Mouse (Mus musculus) heart, adult 18-20 months (tissue): ENCODE results near the gene Pde9a. TPM values are rescaled to one million over a fixed set of nuclear protein-coding genes. Genes with fewer than 3 reads are reported as not detected.
"Not testable (repeated sequence)": the region's sequence is repeated elsewhere in the genome, so short reads cannot be mapped to it uniquely, and the experiment has no call there.

Experiments
- DNase-seq, 2 experiments: peaks; one replicate each; pipeline ENCODE4 v3.0.0; 2021 to 2022; ENCODE audit warnings: mixed read lengths in 1 of 2
- long read RNA-seq, 2 experiments: library from polyadenylated mRNA; stranded (forward); transcript quantifications; one replicate each; pipeline ENCODE4 v2.0.0; 2021
- total RNA-seq, 2 experiments: library from RNA; stranded (reverse); gene quantifications; 2 replicates each; pipeline ENCODE4 v1.2.3; 2021

Pde9a gene
- total RNA-seq = 1 to 10 TPM; 3.4 to 3.8 TPM
- long read RNA-seq, experiment 1, partial matches to known transcripts = 0 of 1 reads
- long read RNA-seq, experiment 1, other reads (novel, unspliced or antisense) = 0 of 1 reads
- long read RNA-seq, experiment 2 = 0 reads

DNA sequence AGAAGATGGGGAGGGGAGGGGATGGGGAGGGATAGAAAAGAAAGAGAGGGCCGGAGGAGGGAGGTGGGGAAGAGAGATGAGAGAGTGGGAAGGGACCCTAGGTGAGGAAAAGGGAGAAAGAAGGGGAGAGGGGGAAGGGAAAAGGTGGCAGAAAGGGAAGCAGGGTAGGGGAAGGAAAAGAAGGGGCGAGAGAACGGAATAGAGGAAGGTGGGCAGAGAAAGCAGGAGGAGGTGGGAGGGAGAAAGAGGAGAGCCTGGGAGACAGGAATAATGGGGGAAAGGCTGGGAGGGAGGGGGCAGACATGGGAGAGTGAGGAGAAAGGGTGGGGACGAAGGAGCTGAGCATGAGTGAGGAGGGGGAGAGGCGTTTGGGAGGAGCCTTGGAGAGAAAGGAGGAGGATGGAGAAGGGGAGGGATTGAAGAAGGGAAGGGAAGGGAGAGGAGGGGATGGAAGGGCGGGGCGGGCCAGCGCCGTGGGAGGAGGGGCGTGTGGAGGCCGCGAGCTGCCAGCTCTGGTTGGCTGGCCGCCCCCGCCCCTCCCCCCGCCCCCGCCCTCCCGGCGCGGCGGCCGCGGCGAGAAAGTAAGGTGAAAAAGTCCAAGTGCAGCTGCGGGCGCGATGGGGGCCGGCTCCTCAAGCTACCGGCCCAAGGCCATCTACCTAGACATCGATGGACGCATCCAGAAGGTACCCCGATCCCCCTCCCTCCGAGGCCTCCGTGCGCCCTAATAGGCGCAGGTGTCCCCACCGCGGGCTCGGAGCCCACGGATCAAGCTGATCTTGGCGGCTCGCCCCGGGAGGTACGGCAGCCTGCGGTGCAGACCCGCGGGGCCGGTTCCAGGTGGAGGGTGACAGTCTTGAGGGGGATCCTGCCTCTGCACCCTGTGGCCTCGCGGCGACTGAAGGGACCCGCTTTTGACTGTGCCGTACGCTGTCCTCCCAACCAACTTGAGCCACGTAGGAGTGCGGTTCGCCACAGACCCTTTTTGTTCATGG, at the start of gene Pde9a:
Gene Pde9a (plus strand): TSS at position 540 of the 995 bp plus-strand sequence.
- peak; percentile 68 to 69 for DNase-seq

- DNase-seq = no peak
Measured at GRCm38 (mm10) chr17:31339769-31340168, 46.2 kb upstream of the Pde9a start.

DNA sequence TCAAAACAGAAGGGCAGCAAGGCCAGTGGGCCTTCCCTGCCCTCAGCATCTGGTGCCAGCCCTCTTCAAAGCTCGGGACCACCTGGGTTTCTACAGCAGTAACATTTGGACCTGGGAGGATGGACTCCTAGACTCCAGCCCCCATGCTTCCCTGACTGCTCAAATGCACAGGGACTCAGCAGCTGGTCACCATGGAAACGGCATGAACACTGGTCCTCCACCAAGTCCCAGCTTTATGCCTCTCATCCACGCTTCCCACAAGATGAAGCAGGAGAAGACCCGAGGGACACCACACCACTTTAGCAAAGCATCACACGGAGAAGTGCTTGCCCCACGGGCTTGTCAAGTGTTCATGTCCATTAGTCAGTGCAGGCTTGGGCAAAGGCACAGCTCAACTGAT, 43.8 kb upstream of the Pde9a start:
- DNase-seq = no peak

DNA sequence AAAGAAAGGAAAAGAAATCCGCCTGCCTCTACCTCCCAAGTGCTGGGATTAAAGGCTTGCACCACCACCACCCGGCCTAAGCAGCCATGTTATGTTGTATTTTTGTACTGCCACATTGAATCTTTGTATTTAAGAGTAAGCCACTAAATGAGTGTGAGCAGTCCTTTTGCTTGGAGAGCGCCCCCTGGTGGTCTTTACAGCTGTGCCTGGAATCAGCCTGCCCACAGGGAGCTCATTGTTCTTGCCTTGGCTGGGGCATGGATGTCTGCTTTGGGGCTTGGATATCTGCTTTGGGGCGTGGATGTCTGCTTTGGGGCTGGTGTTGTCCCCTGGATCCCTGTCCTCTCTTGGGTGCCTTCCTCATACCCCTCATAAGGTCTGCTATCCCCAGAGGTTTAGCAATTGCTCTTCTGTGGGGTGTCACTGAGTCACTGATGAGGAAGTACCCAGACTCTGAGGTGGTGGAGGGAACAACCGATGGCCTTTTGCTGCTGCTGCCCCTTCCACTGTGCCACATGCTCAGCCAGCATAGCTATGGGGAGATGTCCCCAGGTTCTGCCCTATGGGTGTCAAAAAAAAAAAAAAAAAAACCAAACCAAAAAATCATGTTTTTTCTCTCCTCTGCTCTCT, 41.7 kb upstream of the Pde9a start:
- DNase-seq = peak; percentile 59 to 89

- DNase-seq = no peak
Measured at GRCm38 (mm10) chr17:31344816-31345215, 41.2 kb upstream of the Pde9a start.

GRCm38 (mm10) chr17:31348129-31348528, 37.9 kb upstream of the Pde9a start:
- DNase-seq = no peak

GRCm38 (mm10) chr17:31349388-31349787, 36.6 kb upstream of the Pde9a start:
- no peak for DNase-seq

DNA sequence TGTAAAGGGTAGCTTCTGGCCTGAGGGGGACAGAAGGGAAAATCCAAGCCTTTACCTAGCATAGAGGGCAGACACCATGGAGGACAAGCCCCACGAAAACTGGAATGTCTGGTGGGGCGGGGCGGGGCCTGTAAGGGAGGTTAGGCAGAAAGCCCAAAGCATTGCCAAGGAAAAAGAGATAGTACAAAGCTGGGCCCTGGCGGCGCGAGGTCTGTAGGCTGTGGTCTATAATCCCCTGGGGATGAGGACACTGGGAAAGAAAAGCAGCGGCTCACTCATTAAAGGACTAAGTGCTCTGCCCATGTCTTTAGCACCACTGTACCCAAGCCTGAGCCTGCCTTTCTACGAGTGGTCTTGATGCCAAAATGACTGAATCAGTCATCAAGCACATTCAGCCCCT, 34.0 kb upstream of the Pde9a start:
- DNase-seq = no peak

- DNase-seq = no peak
Measured at GRCm38 (mm10) chr17:31353255-31353654, 32.8 kb upstream of the Pde9a start.

- DNase-seq = not testable (repeated sequence)
Measured at GRCm38 (mm10) chr17:31354684-31355083, 31.3 kb upstream of the Pde9a start.

DNA sequence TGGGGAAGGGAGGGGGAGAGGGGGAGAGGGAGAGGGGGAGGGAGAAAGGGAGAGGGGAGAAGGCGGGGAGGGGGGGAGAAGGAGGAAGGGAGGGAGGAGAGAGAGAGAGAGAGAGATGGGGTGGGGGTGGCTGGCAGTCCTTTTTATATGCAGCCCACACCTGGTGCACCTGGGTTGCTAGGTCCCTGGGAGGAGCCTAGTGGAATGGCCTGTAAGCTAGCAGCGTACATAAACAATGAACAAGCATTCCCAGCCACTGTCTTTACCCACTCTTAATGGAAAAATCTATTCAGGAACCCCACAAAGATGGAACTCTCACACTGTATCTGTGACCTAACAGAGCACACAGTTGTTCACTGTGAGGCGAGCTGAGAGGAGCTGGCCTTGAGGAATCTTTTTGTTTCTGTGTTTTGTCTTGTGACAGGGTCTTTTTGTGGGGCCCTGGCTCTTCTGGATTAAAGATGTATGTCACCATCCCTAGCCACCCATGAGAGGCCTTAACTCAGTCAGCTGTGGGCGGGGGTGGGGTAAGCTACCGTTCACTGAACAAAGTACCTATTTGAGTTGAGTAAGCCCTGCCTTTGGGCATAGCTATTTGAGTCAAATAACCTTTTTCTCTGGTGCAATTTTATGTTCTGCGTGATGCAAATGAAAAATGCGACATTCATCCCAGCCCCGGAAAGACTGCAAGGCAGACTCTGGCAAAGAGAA, 30.1 kb upstream of the Pde9a start:
- DNase-seq = no peak

DNA sequence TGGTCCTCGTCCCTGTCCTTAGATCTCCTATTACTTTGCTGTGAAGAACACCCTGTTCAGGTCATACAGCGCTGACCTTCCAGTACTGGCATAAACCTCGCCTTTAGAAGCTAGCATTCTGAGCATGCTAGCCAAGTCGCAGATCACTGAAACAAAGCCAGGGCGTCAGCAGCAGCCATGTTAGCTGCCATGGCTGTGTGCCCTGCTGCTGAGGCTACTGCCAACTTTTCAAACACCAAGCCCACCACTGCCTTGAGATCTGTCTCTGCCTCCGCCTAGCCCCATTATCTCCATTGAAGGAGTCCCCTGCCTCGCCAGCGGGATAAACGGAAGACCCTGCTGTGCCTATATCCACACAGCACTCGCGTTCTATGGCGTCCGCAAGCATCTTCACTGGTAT, 25.4 kb upstream of the Pde9a start:
- peak in 1 of 2 experiments; percentile 53 for DNase-seq

DNA sequence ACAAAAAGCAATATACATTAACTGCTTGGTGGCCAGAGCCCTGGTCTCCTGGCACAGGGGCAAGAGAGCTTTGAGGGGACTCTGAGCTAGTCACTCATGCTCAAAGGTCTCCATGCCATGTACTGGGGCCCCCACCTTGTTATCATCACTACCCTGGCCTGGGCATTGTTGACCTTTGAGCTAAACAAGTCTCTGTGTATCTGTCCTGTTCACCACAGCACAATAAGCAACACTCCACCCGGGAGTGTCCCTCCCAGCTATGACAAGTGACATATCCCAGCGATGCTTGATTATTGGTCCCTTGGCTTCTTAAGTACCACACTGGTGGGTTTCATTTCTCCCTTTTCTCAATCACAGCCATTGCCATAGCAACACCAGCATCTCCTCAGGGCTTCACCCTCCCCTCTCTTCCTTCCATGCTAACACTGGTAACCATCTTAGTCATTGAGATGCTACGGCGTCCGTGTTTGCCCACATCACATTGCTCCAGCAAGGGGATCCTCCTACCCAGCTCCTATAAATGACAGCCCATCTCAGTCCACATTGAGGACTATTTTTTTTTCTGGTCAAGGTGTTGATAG, 20.3 kb upstream of the Pde9a start:
- DNase-seq = no peak

DNA sequence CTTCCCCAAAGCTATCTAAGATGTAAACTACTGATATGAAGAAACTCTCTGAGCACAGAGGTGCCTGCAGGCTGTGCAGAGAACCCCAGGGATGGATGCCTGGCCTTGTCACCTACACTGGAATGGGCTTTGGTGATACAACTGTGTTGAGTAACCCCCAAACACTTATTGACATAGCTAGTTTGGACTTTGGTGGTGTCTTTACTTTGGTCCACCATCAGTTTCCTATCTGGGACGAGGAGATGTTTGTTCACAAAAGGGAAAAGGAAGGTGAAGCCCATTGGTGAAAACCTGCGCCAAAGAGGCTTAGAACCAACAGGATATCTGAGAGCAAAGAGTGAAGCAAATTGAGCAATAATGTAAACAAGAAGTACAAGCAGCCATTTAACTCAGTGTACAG, 15.8 kb upstream of the Pde9a start:
- DNase-seq = no peak

GRCm38 (mm10) chr17:31370931-31371330, 15.1 kb upstream of the Pde9a start:
- no peak for DNase-seq

- peak; percentile 62 to 83 for DNase-seq
Measured at GRCm38 (mm10) chr17:31377961-31378360, 8.0 kb upstream of the Pde9a start.

GRCm38 (mm10) chr17:31378361-31378761, 7.6 kb upstream of the Pde9a start:
- peak; percentile 16 to 49 for DNase-seq

GRCm38 (mm10) chr17:31379086-31379485, 6.9 kb upstream of the Pde9a start:
- no peak for DNase-seq

DNA sequence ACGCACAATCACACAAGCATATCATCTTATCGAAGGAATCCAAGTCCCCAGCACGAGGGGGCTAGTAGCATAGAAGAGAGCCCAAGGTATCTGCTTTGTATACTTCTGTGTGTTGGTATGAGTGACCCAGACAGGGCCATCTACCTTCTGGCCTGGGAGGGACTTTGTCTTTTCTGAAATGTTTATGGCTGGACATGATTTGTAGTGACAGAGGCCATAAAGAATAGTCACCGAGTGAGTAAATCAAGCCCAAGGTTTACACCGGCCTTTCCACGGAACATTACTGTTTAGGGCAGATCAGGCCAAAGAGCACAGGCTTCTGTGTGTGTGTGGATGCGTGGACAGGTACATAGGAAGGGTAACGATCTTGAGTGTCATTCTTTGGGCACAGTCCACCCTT, 6.1 kb upstream of the Pde9a start:
- no peak for DNase-seq

DNA sequence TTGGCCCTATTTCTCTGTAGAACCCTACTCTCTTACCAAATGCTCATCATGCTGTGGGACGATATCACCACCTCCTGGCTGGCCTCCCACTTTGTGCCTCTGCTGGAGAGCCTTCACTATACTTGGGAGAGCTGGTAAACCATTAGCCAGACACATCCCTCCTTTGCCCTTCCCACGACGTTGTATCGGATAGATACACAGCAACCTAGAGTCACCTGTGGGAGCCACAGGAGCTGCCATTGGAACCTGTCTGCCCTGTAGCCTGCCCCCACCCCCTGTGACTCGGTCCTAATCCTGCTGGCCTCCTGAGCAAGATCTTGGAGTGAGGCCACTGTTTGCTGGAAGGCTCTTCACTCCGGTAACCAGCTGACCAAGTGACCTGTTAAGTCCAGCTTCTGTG, 2.7 kb upstream of the Pde9a start:
- DNase-seq = no peak

GRCm38 (mm10) chr17:31384968-31385627, 912 bp upstream of the Pde9a start:
- DNase-seq = peak; percentile 78 to 89
